8 mouse cellular contexts compared by ENCODE assay signal in genomic region chr5:107901014-107901615, GRCm38 (mm10). TPM values are rescaled to one million over a fixed set of nuclear protein-coding genes. Genes with fewer than 3 reads are reported as not detected.
DNase-seq lines count a peak whose midpoint lies in the region; ATAC-seq and TF ChIP-seq lines count a peak whose summit lies in the region.

No protein-coding gene starts in this region.

- no peak for ATAC-seq in embryonic facial prominence, embryonic 14.5 days (ENCODE audit: low read depth)
- peak; percentile 55 for ATAC-seq in neural tube, embryonic 12.5 days (ENCODE audit: low FRiP score, low read depth)

- H3K9ac ChIP-seq in ES-Bruce4 (ENCODE audit: low read depth, poor library complexity, severe bottlenecking) = peak overlapping the region; percentile 91
- peak overlapping the region; percentile 98 for H3K9ac ChIP-seq in embryonic facial prominence, embryonic 14.5 days (ENCODE audit: low read depth, low read length)
- peak overlapping the region; percentile 98 for H3K9ac ChIP-seq in neural tube, embryonic 12.5 days

- H3K36me3 ChIP-seq in ES-Bruce4 (ENCODE audit: control insufficient read depth, insufficient read depth, low read length, poor library complexity, severe bottlenecking) = peaks cover 51% of the 10 kb centered on the region
- peaks cover 44% of the 10 kb centered on the region for H3K36me3 ChIP-seq in embryonic facial prominence, embryonic 14.5 days (ENCODE audit: control insufficient read depth, insufficient read depth, low read length)
- peaks cover 42% of the 10 kb centered on the region for H3K36me3 ChIP-seq in limb, embryonic 10.5 days
- H3K36me3 ChIP-seq in neural tube, embryonic 12.5 days = peaks cover 32% of the 10 kb centered on the region

- H3K27me3 ChIP-seq in ES-Bruce4 (ENCODE audit: control insufficient read depth, insufficient read depth, low read length, poor library complexity, severe bottlenecking) = no peaks in the 10 kb centered on the region
- no peaks in the 10 kb centered on the region for H3K27me3 ChIP-seq in embryonic facial prominence, embryonic 14.5 days (replicated peaks; ENCODE audit: control insufficient read depth, insufficient read depth, low read length)
- no peaks in the 10 kb centered on the region for H3K27me3 ChIP-seq in limb, embryonic 10.5 days (ENCODE audit: low read depth, poor library complexity, severe bottlenecking)
- no peaks in the 10 kb centered on the region for H3K27me3 ChIP-seq in neural tube, embryonic 12.5 days (replicated peaks)

- peak overlapping the region; percentile 85 for H3K4me3 ChIP-seq in ES-Bruce4 (ENCODE audit: low read depth, low read length)
- peak overlapping the region; percentile 99 for H3K4me3 ChIP-seq in embryonic facial prominence, embryonic 14.5 days (ENCODE audit: low read depth, low read length)
- peak overlapping the region; percentile 100 for H3K4me3 ChIP-seq in limb, embryonic 10.5 days
- peak overlapping the region; percentile 98 for H3K4me3 ChIP-seq in neural tube, embryonic 12.5 days

- TF ChIP-seq EP300 in ES-Bruce4 (IDR thresholded peaks at IDR 0.05; ENCODE audit: insufficient read depth, low read depth, low read length) = no peak

- no peak for TF ChIP-seq CTCF in ES-Bruce4 (IDR thresholded peaks at IDR 0.05; ENCODE audit: low read depth, low read length)

- DNase-seq in layer of hippocampus, adult 11-12 months (ENCODE audit: low spot score) = peak; percentile 39
- DNase-seq in layer of hippocampus, postnatal 10 days (ENCODE audit: low spot score in 2 of 2) = no peak
- DNase-seq in embryonic facial prominence, embryonic 14.5 days (ENCODE audit: low spot score) = no peak
- DNase-seq in limb, embryonic 10.5 days (ENCODE audit: low spot score) = no peak
- no peak for DNase-seq in frontal cortex, postnatal 14 days (ENCODE audit: low spot score in 2 of 2)
- DNase-seq in thymus, postnatal 14 days = no peak

- H3K9me3 ChIP-seq in ES-Bruce4 (replicated peaks; ENCODE audit: control insufficient read depth, insufficient read depth, low read length, poor library complexity, severe bottlenecking) = no peaks in the 10 kb centered on the region
- H3K9me3 ChIP-seq in embryonic facial prominence, embryonic 14.5 days (ENCODE audit: control insufficient read depth, low read length) = no peaks in the 10 kb centered on the region
- no peaks in the 10 kb centered on the region for H3K9me3 ChIP-seq in limb, embryonic 10.5 days (replicated peaks)
- no peaks in the 10 kb centered on the region for H3K9me3 ChIP-seq in neural tube, embryonic 12.5 days

- H3K4me2 ChIP-seq in embryonic facial prominence, embryonic 14.5 days (ENCODE audit: low read depth, low read length) = peak overlapping the region; percentile 61
- H3K4me2 ChIP-seq in neural tube, embryonic 12.5 days (replicated peaks) = peak overlapping the region; percentile 78

- no peaks in the 10 kb centered on the region for H3K4me1 ChIP-seq in ES-Bruce4 (ENCODE audit: control insufficient read depth, insufficient read depth, low read length)
- H3K4me1 ChIP-seq in embryonic facial prominence, embryonic 14.5 days (ENCODE audit: control insufficient read depth, insufficient read depth, low read length) = no peaks in the 10 kb centered on the region; the same call in 1 of the 2 replicates
- H3K4me1 ChIP-seq in limb, embryonic 10.5 days = peaks cover 6% of the 10 kb centered on the region
- H3K4me1 ChIP-seq in neural tube, embryonic 12.5 days = peaks cover 8% of the 10 kb centered on the region

- no peak for TF ChIP-seq POLR2A in ES-Bruce4 (IDR thresholded peaks at IDR 0.05; ENCODE audit: insufficient read depth, low read length)

- under 1% methylated on average over 23 of the region's 23 CpGs for WGBS in embryonic facial prominence, embryonic 14.5 days
- WGBS in limb, embryonic 10.5 days = under 1% methylated on average over 23 of the region's 23 CpGs
- WGBS in neural tube, embryonic 12.5 days = under 1% methylated on average over 23 of the region's 23 CpGs

- peak overlapping the region; percentile 13 for H3K27ac ChIP-seq in ES-Bruce4 (ENCODE audit: insufficient read depth, low read length)
- H3K27ac ChIP-seq in embryonic facial prominence, embryonic 14.5 days (replicated peaks; ENCODE audit: low read depth, low read length) = peak overlapping the region; percentile 90
- H3K27ac ChIP-seq in limb, embryonic 10.5 days = peak overlapping the region; percentile 99
- peak overlapping the region; percentile 64; the same call in 1 of the 2 replicates for H3K27ac ChIP-seq in neural tube, embryonic 12.5 days

RNA-seq across cellular contexts. Expression of gene Rpl5, which starts 0.8 kb away (rescaled TPM):
- 100 to 1,000 TPM; 133 to 138 TPM for total RNA-seq in layer of hippocampus, postnatal 10 days (2021)
- 145 and 151 TPM in 2 replicates for polyA plus RNA-seq in ES-Bruce4 (2011; ENCODE audit: insufficient read depth, insufficient read length, low read depth, missing spikeins)
- polyA plus RNA-seq in embryonic facial prominence, embryonic 14.5 days (2014; fragmentation: Nextera tagmentation; extraction: Ambion mirVana) = 58.1 and 63.8 TPM in 2 replicates
- 94.0 and 96.0 TPM in 2 replicates for polyA plus RNA-seq in limb, embryonic 10.5 days (2016; fragmentation: Nextera tagmentation; extraction: Ambion mirVana)
- polyA plus RNA-seq in neural tube, embryonic 12.5 days (2016; fragmentation: Nextera tagmentation; extraction: Ambion mirVana) = 57.3 and 58.6 TPM in 2 replicates

RNA-seq across cellular contexts. Expression of gene Evi5, which starts 26.2 kb away (rescaled TPM):
- 10 to 100 TPM; 72.6 to 79.7 TPM for total RNA-seq in layer of hippocampus, postnatal 10 days (2021)
- 69.3 and 72.9 TPM in 2 replicates for polyA plus RNA-seq in ES-Bruce4 (2011; ENCODE audit: insufficient read depth, insufficient read length, low read depth, missing spikeins)
- polyA plus RNA-seq in embryonic facial prominence, embryonic 14.5 days (2014; fragmentation: Nextera tagmentation; extraction: Ambion mirVana) = 56.1 and 58.5 TPM in 2 replicates
- 61.2 and 61.8 TPM in 2 replicates for polyA plus RNA-seq in limb, embryonic 10.5 days (2016; fragmentation: Nextera tagmentation; extraction: Ambion mirVana)
- 55.1 and 59.4 TPM in 2 replicates for polyA plus RNA-seq in neural tube, embryonic 12.5 days (2016; fragmentation: Nextera tagmentation; extraction: Ambion mirVana)

Comparison
In these comparisons a context has a peak if more than half of its experiments do, and no peak if none do; other contexts are left out.
1. H3K27ac ChIP-seq: peak in every context shown above with its lines; median percentile 99 in limb, embryonic 10.5 days; 90 in embryonic facial prominence, embryonic 14.5 days; 64 in neural tube, embryonic 12.5 days; 13 in ES-Bruce4.